Mouse (Mus musculus) heart, postnatal 0 days (tissue): ENCODE data around the gene Lipn.

Experiments used
- CTCF ChIP-seq: IDR thresholded peaks from 2 replicates; pipeline ENCODE4 v1.5.1; 2016; ENCODE audit warnings: antibody characterized with exemption, control low read depth, low read depth
- EP300 ChIP-seq: IDR thresholded peaks from 2 replicates; pipeline ENCODE4 v1.6.1; 2016; ENCODE audit warnings: antibody characterized with exemption, low read depth

DNA sequence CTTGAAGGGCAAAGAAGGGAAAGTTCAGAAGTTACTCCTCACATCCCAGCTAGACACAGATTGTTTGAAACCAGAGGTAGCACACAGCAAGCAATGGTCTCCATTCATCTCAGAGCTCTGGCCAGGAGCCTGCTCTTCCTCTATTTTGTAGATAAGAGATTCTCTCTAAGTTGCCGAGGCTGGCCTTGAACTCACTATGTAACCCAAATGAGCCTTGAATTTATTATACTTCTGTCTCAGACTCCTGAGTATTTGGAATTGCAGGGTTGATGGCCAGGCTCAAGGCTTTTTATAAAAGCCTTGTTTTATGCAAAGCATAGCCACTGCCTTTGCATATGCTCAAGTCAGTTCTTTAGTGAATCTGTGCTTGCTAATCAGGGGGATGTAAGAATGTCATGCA is 27.4 kb upstream of the Lipn start:
- TF ChIP-seq CTCF (no peak), EP300 (no peak)
